Mouse (Mus musculus): ENCODE data around the gene Adamts14. TPM values are rescaled to one million over a fixed set of nuclear protein-coding genes. Genes with fewer than 3 reads are reported as not detected.

Gene Adamts14
- polyA plus RNA-seq, 1 experiment from 2014 or later: 1.4 TPM

- Histone ChIP-seq H3K9me3 (replicated peaks) (no peaks in the 10 kb centered on the region), H3K4me2 (no peak overlapping the region), H3K27ac (no peak overlapping the region), H3K27me3 (no peaks in the 10 kb centered on the region), H3K4me3 (no peak overlapping the region), H3K4me1 (replicated peaks) (no peaks in the 10 kb centered on the region), H3K36me3 (no peaks in the 10 kb centered on the region), H3K9ac (no peak overlapping the region)
- WGBS: 86% methylated on average over 2 of the region's 2 CpGs
- no peak for ATAC-seq (replicated peaks; ENCODE audit: insufficient number of reproducible peaks, insufficient read depth, low FRiP score, low read depth)
Observed at GRCm38 (mm10) chr10:61156453-61156852, 116.8 kb downstream of the Adamts14 start.

GRCm38 (mm10) chr10:61155611-61156010 lies 117.6 kb downstream of the Adamts14 start:
- H3K4me2 ChIP-seq: no peak overlapping the region
- H3K27ac ChIP-seq: no peak overlapping the region
- no peak for ATAC-seq (replicated peaks; ENCODE audit: insufficient number of reproducible peaks, insufficient read depth, low FRiP score, low read depth)
- 78% methylated on average over 3 of the region's 3 CpGs for WGBS
- H3K4me3 ChIP-seq: no peak overlapping the region
- no peaks in the 10 kb centered on the region for H3K27me3 ChIP-seq
- H3K4me1 ChIP-seq (replicated peaks): 0 out of 2 replicates have a peak, but pooled peaks cover under 1% of the 10 kb centered on the region
- H3K9me3 ChIP-seq (replicated peaks): no peaks in the 10 kb centered on the region
- no peaks in the 10 kb centered on the region for H3K36me3 ChIP-seq
- H3K9ac ChIP-seq: no peak overlapping the region

- H3K9ac ChIP-seq: no peak overlapping the region
- no peak for ATAC-seq (replicated peaks; ENCODE audit: insufficient number of reproducible peaks, insufficient read depth, low FRiP score, low read depth)
- H3K4me1 ChIP-seq (replicated peaks): 0 out of 2 replicates have a peak, but pooled peaks cover 3% of the 10 kb centered on the region
- no peaks in the 10 kb centered on the region for H3K36me3 ChIP-seq
- no peaks in the 10 kb centered on the region for H3K9me3 ChIP-seq (replicated peaks)
- H3K27ac ChIP-seq: no peak overlapping the region
- no peak overlapping the region for H3K4me2 ChIP-seq
- no peak overlapping the region for H3K4me3 ChIP-seq
- no peaks in the 10 kb centered on the region for H3K27me3 ChIP-seq
Observed at GRCm38 (mm10) chr10:61152131-61152530, 121.1 kb downstream of the Adamts14 start.

GRCm38 (mm10) chr10:61150616-61151015 lies 122.6 kb downstream of the Adamts14 start:
- WGBS: 28% methylated on average over 6 of the region's 6 CpGs
- Histone ChIP-seq H3K4me3 (no peak overlapping the region), H3K4me1 (replicated peaks) (peaks cover 5% of the 10 kb centered on the region), H3K36me3 (no peaks in the 10 kb centered on the region), H3K9ac (no peak overlapping the region), H3K27me3 (no peaks in the 10 kb centered on the region), H3K27ac (no peak overlapping the region), H3K4me2 (no peak overlapping the region), H3K9me3 (replicated peaks) (no peaks in the 10 kb centered on the region)
- no peak for ATAC-seq (replicated peaks; ENCODE audit: insufficient number of reproducible peaks, insufficient read depth, low FRiP score, low read depth)

- Histone ChIP-seq H3K4me3 (no peak overlapping the region), H3K4me2 (no peak overlapping the region), H3K4me1 (replicated peaks) (peaks cover 9% of the 10 kb centered on the region), H3K36me3 (no peaks in the 10 kb centered on the region), H3K27me3 (no peaks in the 10 kb centered on the region), H3K9me3 (replicated peaks) (no peaks in the 10 kb centered on the region), H3K27ac (no peak overlapping the region), H3K9ac (no peak overlapping the region)
- WGBS: 49% methylated on average over 3 of the region's 3 CpGs
- ATAC-seq (replicated peaks; ENCODE audit: insufficient number of reproducible peaks, insufficient read depth, low FRiP score, low read depth): no peak
Observed at GRCm38 (mm10) chr10:61149476-61149875, 123.8 kb downstream of the Adamts14 start.

GRCm38 (mm10) chr10:61147157-61148040 lies 125.8 kb downstream of the Adamts14 start, which contains the start of gene Sgpl1:
TSS of gene Sgpl1 (minus strand) at chr10:61147703.
- H3K4me2 ChIP-seq: peak within 1 kb of the TSS; percentile 100
- H3K27ac ChIP-seq: peak within 1 kb of the TSS; percentile 95
- H3K9me3 ChIP-seq (replicated peaks): no peaks in the 10 kb centered on the region
- no peaks in the 10 kb centered on the region for H3K27me3 ChIP-seq
- peaks cover 9% of the 10 kb centered on the region for H3K4me1 ChIP-seq (replicated peaks)
- peak within 1 kb of the TSS; percentile 92 for H3K9ac ChIP-seq
- no peaks in the 10 kb centered on the region for H3K36me3 ChIP-seq
- H3K4me3 ChIP-seq: peak within 1 kb of the TSS; percentile 91
- ATAC-seq (replicated peaks; ENCODE audit: insufficient number of reproducible peaks, insufficient read depth, low FRiP score, low read depth): peak; percentile 88
- under 1% methylated on average over 82 of the region's 82 CpGs for WGBS

Other genes with a start within 250 kb of the Adamts14 start
- gene Pcbd1, start 184.1 kb downstream of the Adamts14 start, polyA plus RNA-seq (2015; fragmentation: Nextera tagmentation; extraction: Ambion mirVana): 53.0 and 59.8 TPM in 2 replicates
- 23.4 and 42.2 TPM in 2 replicates for gene Sgpl1, start 125.7 kb downstream of the Adamts14 start, polyA plus RNA-seq (2015; fragmentation: Nextera tagmentation; extraction: Ambion mirVana)
- gene Tbata, start 101.5 kb downstream of the Adamts14 start, polyA plus RNA-seq (2015; fragmentation: Nextera tagmentation; extraction: Ambion mirVana): 4.3 and 41.6 TPM in 2 replicates
- gene Prf1, start 24.4 kb upstream of the Adamts14 start, polyA plus RNA-seq (2015; fragmentation: Nextera tagmentation; extraction: Ambion mirVana): 0.09 TPM in 1 of 2 replicates, not detected in the other
- 21.8 and 25.9 TPM in 2 replicates for gene Pald1, start 110.1 kb upstream of the Adamts14 start, polyA plus RNA-seq (2015; fragmentation: Nextera tagmentation; extraction: Ambion mirVana)
- 0.09 TPM in 2 replicates for gene Nodal, start 144.5 kb upstream of the Adamts14 start, polyA plus RNA-seq (2015; fragmentation: Nextera tagmentation; extraction: Ambion mirVana)
- 50.6 and 63.6 TPM in 2 replicates for gene Eif4ebp2, start 179.2 kb upstream of the Adamts14 start, polyA plus RNA-seq (2015; fragmentation: Nextera tagmentation; extraction: Ambion mirVana)
- gene Lrrc20, start 202.4 kb upstream of the Adamts14 start, polyA plus RNA-seq (2015; fragmentation: Nextera tagmentation; extraction: Ambion mirVana): 10.4 and 12.9 TPM in 2 replicates